Mouse (Mus musculus) inflammation-experienced regulatory T-cells, adult 6 months (primary cell): ENCODE results near the gene Celf5. TPM values are rescaled to one million over a fixed set of nuclear protein-coding genes. Genes with fewer than 3 reads are reported as not detected.

Experiments
- ATAC-seq: one replicate; pipeline ENCODE4 v1.8.0; 2017
- polyA plus RNA-seq, 3 experiments: library from polyadenylated mRNA; unstranded; fragments of 100-300 nt; shearing (Covaris generic); gene quantifications; one replicate each; pipeline ENCODE4 v1.2.1; 2017

The Celf5 gene
- polyA plus RNA-seq, 3 experiments from 2014 or later, result 1.1 to 1.4 (median 1.2) TPM

GRCm38 (mm10) chr10:81472403-81473002 lies 10.0 kb downstream of the Celf5 start:
- peak; percentile 36 for ATAC-seq

- peak; percentile 89 for ATAC-seq
Observed at GRCm38 (mm10) chr10:81470454-81470853, 12.1 kb downstream of the Celf5 start.

GRCm38 (mm10) chr10:81469253-81469652 lies 13.3 kb downstream of the Celf5 start:
- no peak for ATAC-seq

- no peak for ATAC-seq
Observed at GRCm38 (mm10) chr10:81467670-81468235, 14.8 kb downstream of the Celf5 start.

GRCm38 (mm10) chr10:81466881-81467280 lies 15.6 kb downstream of the Celf5 start:
- no peak for ATAC-seq

GRCm38 (mm10) chr10:81466066-81466465 lies 16.4 kb downstream of the Celf5 start:
- no peak for ATAC-seq

GRCm38 (mm10) chr10:81465265-81465645 lies 17.3 kb downstream of the Celf5 start:
- ATAC-seq, result no peak

GRCm38 (mm10) chr10:81464405-81465264 lies 17.9 kb downstream of the Celf5 start:
- ATAC-seq, result peak; percentile 48

- no peak for ATAC-seq
Observed at GRCm38 (mm10) chr10:81463531-81463930, 19.0 kb downstream of the Celf5 start.

GRCm38 (mm10) chr10:81462917-81463316 lies 19.6 kb downstream of the Celf5 start:
- ATAC-seq, result no peak

GRCm38 (mm10) chr10:81462415-81462804 lies 20.1 kb downstream of the Celf5 start:
- no peak for ATAC-seq

- peak; percentile 17 for ATAC-seq
Observed at GRCm38 (mm10) chr10:81461673-81462414, 20.7 kb downstream of the Celf5 start.

GRCm38 (mm10) chr10:81460951-81461350 lies 21.6 kb downstream of the Celf5 start:
- no peak for ATAC-seq

GRCm38 (mm10) chr10:81460471-81460870 lies 22.0 kb downstream of the Celf5 start:
- ATAC-seq, result no peak

GRCm38 (mm10) chr10:81459399-81459798 lies 23.1 kb downstream of the Celf5 start:
- ATAC-seq, result no peak

- ATAC-seq, result no peak
Observed at GRCm38 (mm10) chr10:81458267-81458666, 24.2 kb downstream of the Celf5 start.

GRCm38 (mm10) chr10:81457624-81458023 lies 24.9 kb downstream of the Celf5 start:
- ATAC-seq, result no peak

GRCm38 (mm10) chr10:81456983-81457563 lies 25.4 kb downstream of the Celf5 start:
- ATAC-seq, result no peak

- ATAC-seq, result no peak
Observed at GRCm38 (mm10) chr10:81455181-81455895, 27.2 kb downstream of the Celf5 start, which contains the start of gene Nfic. TSS of gene Nfic (minus strand) at chr10:81455635.

GRCm38 (mm10) chr10:81454106-81454505 lies 28.4 kb downstream of the Celf5 start:
- ATAC-seq, result no peak

GRCm38 (mm10) chr10:81452947-81453288 lies 29.6 kb downstream of the Celf5 start:
- no peak for ATAC-seq
